Mouse (Mus musculus) liver, adult 2 months (tissue): ENCODE data around the gene Plekhb1.

Experiments used
- CTCF ChIP-seq: fragments of 200-500 bp; IDR thresholded peaks from 2 replicates; pipeline ENCODE4 v1.5.1; 2011; ENCODE audit warnings: low read depth, low read length, control low read depth
- POLR2A ChIP-seq: fragments of 200-500 bp; IDR thresholded peaks from 2 replicates; pipeline ENCODE4 v1.6.1; 2011; ENCODE audit warnings: low read length, control low read depth; ENCODE audit not compliant: insufficient read depth; ENCODE audit errors: extremely low read depth

GRCm38 (mm10) chr7:100651011-100651410, 11.2 kb downstream of the Plekhb1 start:
- TF ChIP-seq CTCF: no peak
- no peak for TF ChIP-seq POLR2A
